Mouse (Mus musculus) cerebellum, adult 2 months (tissue): Measurements from ENCODE around the gene Flad1.

ENCODE experiments used
- CTCF ChIP-seq: fragments of 200-500 bp; IDR thresholded peaks from 2 replicates; pipeline ENCODE4 v1.5.1; 2011; ENCODE audit warnings: low read depth, mild to moderate bottlenecking, control low read depth, low read length, moderate library complexity, borderline replicate concordance; ENCODE audit not compliant: insufficient read depth
- POLR2A ChIP-seq: fragments of 200-500 bp; IDR thresholded peaks from 2 replicates; pipeline ENCODE4 v1.6.1; 2011; ENCODE audit warnings: low read length, control low read depth, borderline replicate concordance; ENCODE audit not compliant: insufficient read depth

DNA sequence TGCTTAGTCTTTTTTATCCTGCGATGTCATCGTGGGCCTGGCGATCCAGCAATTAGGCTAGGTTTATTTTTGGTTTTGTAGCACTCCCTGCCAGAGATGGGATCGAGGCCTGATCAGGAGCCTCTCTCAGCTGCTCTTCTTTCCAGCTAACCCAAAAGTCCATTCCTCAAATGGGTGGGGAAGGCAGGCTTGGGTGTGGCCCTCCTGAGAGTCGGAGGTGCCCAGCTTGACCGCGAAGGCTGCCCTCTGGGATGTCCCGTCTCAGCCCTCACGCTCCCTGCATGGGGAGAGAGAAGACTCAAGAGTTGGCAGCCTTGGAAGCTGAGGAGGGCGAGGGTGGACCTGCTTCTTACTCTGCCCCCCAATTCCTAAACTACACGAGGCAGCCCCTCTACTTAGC, 22.9 kb upstream of the Flad1 start:
- TF ChIP-seq CTCF (no peak), POLR2A (no peak)
